16 mouse cellular contexts compared by ENCODE assay signal in the genomic region with DNA sequence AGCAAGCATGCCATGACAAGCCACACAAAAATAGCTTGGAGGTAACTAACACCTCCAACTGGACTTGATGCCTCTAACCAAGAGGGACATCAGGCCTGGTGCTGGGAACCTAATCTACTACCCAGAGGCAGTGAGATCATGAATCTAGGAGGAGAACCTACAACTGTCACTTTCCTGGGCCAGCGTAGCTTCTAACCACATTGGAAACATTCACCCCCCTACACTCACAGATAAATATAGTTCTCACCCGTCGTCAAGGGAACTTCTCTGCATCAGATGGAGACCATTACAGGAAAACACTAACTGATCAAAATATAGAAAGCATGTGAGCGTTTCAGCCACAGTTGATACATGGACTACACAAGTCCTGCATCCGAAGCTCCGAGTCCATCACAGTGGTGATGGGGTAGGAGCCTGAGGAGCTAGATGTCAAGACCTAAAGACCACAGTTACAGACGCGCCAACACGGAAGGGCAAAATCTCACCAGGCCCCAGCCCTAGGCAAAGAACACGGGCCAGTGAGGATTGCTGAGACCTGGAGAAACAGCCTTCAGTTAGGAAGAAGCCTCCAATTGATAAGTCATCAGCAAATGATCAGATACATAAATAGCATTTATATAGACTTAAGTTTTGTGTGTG. TPM values are rescaled to one million over a fixed set of nuclear protein-coding genes. Genes with fewer than 3 reads are reported as not detected.
"Had no signal": no experiment of that assay in that cellular context is flagged by ENCODE, and none has a peak within 500 bp of the region (broad histone marks: within the 10 kb centered on the region; RNA-seq: fewer than 3 reads in every experiment).

No protein-coding gene starts in this region.

- H3K27ac ChIP-seq: intestine, embryonic 15.5 days; limb, embryonic 12.5 days; liver, embryonic 13.5 days; midbrain, embryonic 13.5 days; stomach, embryonic 15.5 days had no signal

- DNase-seq: kidney, adult 18-20 months; kidney, postnatal 10 days; kidney, postnatal 4 days; liver; liver, embryonic 13.5 days; lung, postnatal 36 days; right cerebral cortex, postnatal 4 days; thymus, postnatal 36 days had no signal

- H3K4me3 ChIP-seq: intestine, embryonic 15.5 days; limb, embryonic 12.5 days; liver, embryonic 13.5 days; midbrain, embryonic 13.5 days; stomach, embryonic 15.5 days had no signal

RNA-seq across cellular contexts. Expression of gene Sept14, which starts 41.9 kb away (rescaled TPM):
- total RNA-seq: layer of hippocampus, adult 8-10 months; layer of hippocampus, postnatal 25 days; megakaryocyte progenitor cell, adult 5-6 weeks; midbrain, postnatal 0 days had no signal
